Comparison of ENCODE assay signal across 7 mouse cellular contexts in the genomic region with DNA sequence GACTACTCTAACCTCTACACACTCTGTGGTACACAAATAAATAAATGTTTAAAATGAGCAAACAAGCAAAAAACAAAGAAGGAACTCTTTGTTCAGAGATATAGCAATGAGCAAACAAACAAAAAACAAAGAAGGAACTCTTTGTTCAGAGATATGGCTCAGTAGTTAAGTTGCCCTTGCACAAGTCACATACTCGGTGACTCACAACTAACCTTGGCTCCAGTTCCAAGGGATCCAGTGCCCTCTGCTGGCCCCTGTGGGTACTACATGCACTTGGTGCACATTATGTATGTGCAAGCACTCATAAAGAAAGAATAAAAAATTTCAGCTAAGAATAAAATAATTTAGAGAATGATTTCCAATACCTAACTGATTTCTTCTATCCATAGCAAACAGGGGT. TPM values are rescaled to one million over a fixed set of nuclear protein-coding genes. Genes with fewer than 3 reads are reported as not detected.
DNase-seq lines count a peak whose midpoint lies in the region; ATAC-seq and TF ChIP-seq lines count a peak whose summit lies in the region.

No protein-coding gene starts in this region.

- peak; percentile 67 to 81 (median 69) for TF ChIP-seq CTCF in MEL (IDR thresholded peaks at IDR 0.05 in 2 of 3, conservative IDR thresholded peaks at IDR 0.05 in 1 of 3; ENCODE audit: control insufficient read depth in 1 of 3, insufficient read depth in 1 of 3, low read depth in 2 of 3, low read length in 3 of 3, poor library complexity in 1 of 3, severe bottlenecking in 1 of 3)

- DNase-seq in CD4-positive, CD25-positive, alpha-beta regulatory T cell, adult 2 months (ENCODE audit: low read depth, low spot score): peak; percentile 82
- DNase-seq in MEL (ENCODE audit: low read depth, low spot score): peak; percentile 86
- peak; percentile 57 to 82 for DNase-seq in cerebellum, postnatal 14 days
- DNase-seq in layer of hippocampus, adult 9-10 months (ENCODE audit: low spot score): peak; percentile 39
- DNase-seq in lung, postnatal 4 days: peak; percentile 71 to 85
- peak; percentile 69 to 89 for DNase-seq in spleen, postnatal 4 days (ENCODE audit: low spot score in 2 of 2)

- peaks cover 5% of the 10 kb centered on the region in 2 experiments; a peak in 2 of 4 replicates for H3K27me3 ChIP-seq in MEL (ENCODE audit: control insufficient read depth in 1 of 2, insufficient read depth in 2 of 2, low read length in 2 of 2)

- H3K36me3 ChIP-seq in MEL (ENCODE audit: control insufficient read depth in 1 of 2, insufficient read depth in 2 of 2, low read length in 2 of 2): no peaks in the 10 kb centered on the region

- TF ChIP-seq EP300 in MEL (IDR thresholded peaks at IDR 0.05; ENCODE audit: low read depth in 1 of 2, low read length in 2 of 2): no peak

- peak; percentile 99 for ATAC-seq in granulocyte monocyte progenitor cell, adult 5-6 weeks (replicated peaks; ENCODE audit: poor library complexity, severe bottlenecking)

- TF ChIP-seq POLR2A in MEL (IDR thresholded peaks at IDR 0.05; ENCODE audit: control insufficient read depth in 1 of 2, insufficient read depth in 1 of 2, low read depth in 1 of 2, low read length in 2 of 2, poor library complexity in 1 of 2): no peak

- H3K4me3 ChIP-seq in MEL (ENCODE audit: control insufficient read depth in 1 of 2, insufficient read depth in 1 of 2, low read depth in 2 of 2, low read length in 2 of 2): no peak overlapping the region

- H3K4me1 ChIP-seq in MEL (ENCODE audit: control insufficient read depth in 1 of 2, insufficient read depth in 2 of 2, low read length in 2 of 2): no peaks in the 10 kb centered on the region

- no peak overlapping the region for H3K9ac ChIP-seq in MEL (ENCODE audit: control insufficient read depth, low read depth, low read length, poor library complexity, severe bottlenecking)

- no peaks in the 10 kb centered on the region for H3K79me2 ChIP-seq in MEL (ENCODE audit: control insufficient read depth, insufficient read depth, low read length, poor library complexity)

- H3K9me3 ChIP-seq in MEL (replicated peaks; ENCODE audit: insufficient read depth, low read length): no peaks in the 10 kb centered on the region

- no peak overlapping the region for H3K27ac ChIP-seq in MEL (ENCODE audit: control insufficient read depth, low read depth, low read length)

- TF ChIP-seq RAD21 in MEL (IDR thresholded peaks at IDR 0.05; ENCODE audit: low read depth, low read length): peak; percentile 88

TF ChIP-seq in MEL, 35 proteins besides CTCF, POLR2A, EP300 and RAD21:
- no peak for TF ChIP-seq POLR2AphosphoS5 (IDR thresholded peaks at IDR 0.05; ENCODE audit: borderline replicate concordance, low read depth, low read length)
- peak; percentile 87 for TF ChIP-seq ZC3H11A (IDR thresholded peaks at IDR 0.05; ENCODE audit: low read depth, low read length)
- TF ChIP-seq NELFE (IDR thresholded peaks at IDR 0.05; ENCODE audit: low read depth, low read length): no peak
- peak; percentile 90 for TF ChIP-seq SMC3 (IDR thresholded peaks at IDR 0.05; ENCODE audit: low read depth, low read length)
- no peak for TF ChIP-seq CHD1 (IDR thresholded peaks at IDR 0.05; ENCODE audit: low read depth, low read length)
- TF ChIP-seq USF2 (IDR thresholded peaks at IDR 0.05; ENCODE audit: borderline replicate concordance in 1 of 2, insufficient read depth in 1 of 2, low read depth in 1 of 2, low read length in 2 of 2): no peak
- TF ChIP-seq POLR2AphosphoS2 (IDR thresholded peaks at IDR 0.05; ENCODE audit: low read length): no peak
- TF ChIP-seq E2F4 (IDR thresholded peaks at IDR 0.05; ENCODE audit: borderline replicate concordance, low read depth, low read length): no peak
- no peak for TF ChIP-seq MYB (IDR thresholded peaks at IDR 0.05; ENCODE audit: low read depth, low read length)

RNA-seq across cellular contexts. Expression of a gene that starts 17.9 kb away (rescaled TPM):
- total RNA-seq in MEL (2012; rRNA removed): not detected in 2 replicates
- not detected for polyA plus RNA-seq in MEL (2012; ENCODE audit: insufficient read depth in 1 of 2, insufficient read length in 2 of 2, low read depth in 1 of 2, low replicate concordance in 2 of 2, missing spikeins in 1 of 2)
- not detected in 2 replicates for total RNA-seq in granulocyte monocyte progenitor cell, adult 5-6 weeks (2014; fragmentation: Nextera tagmentation)
- total RNA-seq in granulocyte monocyte progenitor cell, adult 5-6 weeks (2017): not detected in 2 replicates
